Mouse (Mus musculus): ENCODE results near the gene Eefsec.

Eefsec gene

DNA sequence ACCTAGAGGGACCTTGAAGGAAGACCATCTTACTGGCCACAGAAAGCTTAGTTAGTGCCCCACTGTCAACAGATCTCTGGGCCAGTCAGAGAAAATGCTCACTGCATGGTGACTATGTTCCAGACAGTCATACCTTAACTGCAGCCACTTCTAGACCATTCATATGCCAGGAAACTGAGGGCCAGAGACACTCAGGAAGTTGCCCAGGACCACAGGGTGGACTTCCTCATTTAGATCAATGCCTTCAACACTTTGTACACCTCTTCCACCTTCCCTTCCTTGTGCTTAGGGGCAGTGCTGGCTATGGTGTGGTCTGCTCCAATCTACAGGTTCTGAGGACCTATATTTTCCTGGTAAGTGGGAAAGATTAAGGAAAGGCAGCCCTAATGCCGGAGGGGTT lies 181.0 kb downstream of the Eefsec start:
- DNase-seq (ENCODE audit: low spot score) = no peak

- no peak for DNase-seq (ENCODE audit: low spot score)
These were observed 184.2 kb downstream of the Eefsec start for GRCm38 (mm10) chr6:88262160-88262559.

GRCm38 (mm10) chr6:88260645-88261044 lies 185.7 kb downstream of the Eefsec start:
- DNase-seq (ENCODE audit: low spot score) = no peak

DNA sequence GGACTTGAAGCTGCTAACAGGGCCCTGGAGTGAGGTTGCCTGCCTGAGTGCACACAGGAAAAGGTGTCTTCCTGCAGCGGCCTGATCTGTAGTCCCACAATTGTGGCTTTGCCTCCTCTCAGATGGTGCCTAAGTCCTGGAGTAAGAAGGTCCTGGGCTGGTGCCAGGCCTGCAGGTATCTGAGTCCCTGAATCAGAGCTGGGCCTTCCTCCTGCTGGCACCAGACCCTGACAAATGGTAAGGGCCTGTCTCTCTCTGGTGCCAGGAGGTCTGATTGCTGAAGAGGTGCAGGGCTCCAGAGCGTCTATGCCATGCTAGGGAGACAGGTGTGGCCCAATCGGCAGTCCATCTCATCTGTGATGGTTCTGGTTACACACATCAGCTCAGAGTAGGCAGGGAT lies 186.7 kb downstream of the Eefsec start:
- no peak for DNase-seq (ENCODE audit: low spot score)

DNA sequence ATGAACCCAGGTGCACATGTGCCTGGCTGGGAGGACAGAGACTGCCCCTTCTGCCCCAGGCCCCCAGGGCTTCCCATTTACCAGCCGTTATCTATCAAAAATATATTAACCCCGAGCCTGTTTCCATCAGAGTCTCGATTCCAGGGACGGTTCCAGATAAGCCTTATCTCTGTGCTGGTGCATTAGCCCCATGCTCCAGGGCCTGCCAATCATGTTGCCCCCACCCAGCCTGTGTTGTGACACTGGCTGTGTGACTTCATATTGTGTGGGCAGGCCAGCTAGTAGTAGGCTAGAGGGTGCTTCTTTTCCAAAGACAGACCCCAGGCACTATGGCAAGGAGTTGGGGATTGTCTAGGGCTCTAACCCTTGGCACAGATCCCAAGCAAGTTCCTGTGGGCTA lies 190.9 kb downstream of the Eefsec start:
- DNase-seq (ENCODE audit: low spot score) = no peak

- no peak for DNase-seq (ENCODE audit: low spot score)
These were observed 192.3 kb downstream of the Eefsec start for GRCm38 (mm10) chr6:88254082-88254481.

GRCm38 (mm10) chr6:88251798-88252478 lies 194.4 kb downstream of the Eefsec start:
- DNase-seq (ENCODE audit: low spot score) = no peak

DNA sequence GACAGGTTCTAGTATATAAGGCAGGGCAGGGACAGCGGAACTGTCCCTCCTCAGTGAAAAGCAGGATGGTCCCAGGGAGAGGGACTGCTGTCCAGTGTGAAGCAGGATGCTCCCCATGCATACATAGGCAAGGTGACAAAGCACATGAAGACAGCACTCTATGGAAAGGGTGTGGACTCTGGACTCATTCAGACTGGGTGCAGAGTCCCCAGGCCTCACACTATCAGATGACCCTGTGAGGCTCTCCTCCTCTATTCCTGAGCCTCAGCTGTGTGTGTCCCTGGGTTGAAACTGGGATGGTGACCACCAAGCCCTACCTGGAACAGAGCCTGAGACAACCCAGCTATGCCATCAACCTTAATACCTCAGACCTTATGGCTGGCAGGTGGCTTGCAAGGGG lies 194.9 kb downstream of the Eefsec start:
- no peak for DNase-seq (ENCODE audit: low spot score)

DNA sequence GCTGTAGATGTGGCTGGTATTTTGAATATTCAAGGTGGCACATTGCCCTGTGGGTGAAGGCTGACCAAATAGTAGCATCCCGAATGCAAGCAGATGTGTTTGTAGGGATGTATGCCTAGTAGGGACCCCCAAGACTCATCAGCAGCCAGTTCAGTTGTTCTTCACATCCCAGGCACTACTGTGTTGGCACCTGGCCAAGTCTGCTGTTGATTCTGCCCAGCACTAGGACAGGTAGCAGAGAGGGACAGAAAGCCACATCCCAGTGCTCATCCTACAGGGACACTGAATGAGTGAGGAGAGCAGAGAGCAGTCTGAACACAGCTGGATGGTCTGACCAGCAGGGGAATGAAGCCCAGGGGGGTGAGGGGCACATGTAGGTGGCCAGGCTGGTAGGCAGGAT lies 197.1 kb downstream of the Eefsec start:
- no peak for DNase-seq (ENCODE audit: low spot score)

GRCm38 (mm10) chr6:88242604-88243003 lies 203.7 kb downstream of the Eefsec start:
- DNase-seq (ENCODE audit: low spot score) = peak; percentile 73

DNA sequence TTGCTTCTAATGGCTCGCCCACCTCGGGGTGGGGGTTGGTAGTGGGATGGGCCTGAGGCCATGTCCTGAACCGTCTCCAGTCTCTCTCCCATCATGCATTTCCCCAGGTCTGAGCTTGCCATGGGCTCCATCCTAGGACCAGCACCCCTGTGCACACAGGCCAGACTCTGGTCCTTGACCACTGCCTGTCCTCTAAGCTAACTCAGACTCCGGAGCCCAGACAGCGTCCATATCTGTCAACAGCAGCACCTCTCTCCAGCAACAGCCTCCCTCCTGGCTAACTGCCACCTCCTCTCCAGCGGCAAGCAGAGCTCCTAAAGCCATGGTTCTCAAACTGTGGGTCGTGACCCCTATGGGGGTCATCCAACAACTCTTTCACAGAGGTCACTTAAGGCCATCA lies 209.8 kb downstream of the Eefsec start:
- DNase-seq (ENCODE audit: low spot score) = peak; percentile 18

GRCm38 (mm10) chr6:88235983-88236382 lies 210.4 kb downstream of the Eefsec start:
- DNase-seq (ENCODE audit: low spot score) = no peak

- DNase-seq (ENCODE audit: low spot score) = no peak
These were observed 210.9 kb downstream of the Eefsec start for GRCm38 (mm10) chr6:88235461-88235860.

DNA sequence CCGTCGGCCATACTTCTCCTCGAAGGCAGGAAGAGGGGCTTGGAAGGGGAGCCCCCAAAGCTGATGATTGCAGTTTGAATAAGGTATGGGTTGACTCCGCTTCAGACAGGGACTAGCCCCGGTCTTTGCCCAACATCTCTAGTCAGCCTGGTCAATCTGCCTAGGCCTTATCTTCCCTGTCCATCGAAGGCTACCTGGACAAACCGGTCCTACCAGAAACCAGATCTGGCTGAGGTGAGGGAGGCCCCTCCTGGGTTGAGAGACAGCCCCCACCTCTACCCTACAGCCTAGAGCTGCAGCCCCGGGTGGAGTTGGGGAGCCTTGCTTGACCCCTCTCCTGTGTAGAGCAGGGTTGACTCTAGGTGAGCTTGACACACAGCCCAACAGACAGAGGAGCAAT lies 212.3 kb downstream of the Eefsec start:
- DNase-seq (ENCODE audit: low spot score) = no peak

GRCm38 (mm10) chr6:88232221-88232620 lies 214.1 kb downstream of the Eefsec start:
- no peak for DNase-seq (ENCODE audit: low spot score)

DNA sequence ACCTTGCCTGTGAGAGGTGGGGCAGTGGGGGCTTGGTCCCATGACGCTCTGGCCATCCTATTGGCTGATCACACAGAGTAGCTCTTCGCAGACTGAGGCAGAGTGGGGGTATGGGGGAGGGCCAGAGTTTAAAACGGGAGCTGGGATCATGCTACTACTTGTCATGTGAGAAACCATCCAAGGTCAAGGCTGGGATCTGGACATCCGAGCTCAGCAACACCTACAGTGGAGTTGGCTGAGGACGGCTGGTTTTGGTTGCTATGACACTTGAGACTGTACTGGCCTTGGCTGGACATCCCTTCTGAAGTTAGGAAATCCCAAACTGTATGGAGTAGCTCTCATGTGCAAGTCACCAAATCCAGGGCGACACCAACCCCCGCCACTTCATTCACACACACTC lies 214.5 kb downstream of the Eefsec start:
- DNase-seq (ENCODE audit: low spot score) = no peak

DNA sequence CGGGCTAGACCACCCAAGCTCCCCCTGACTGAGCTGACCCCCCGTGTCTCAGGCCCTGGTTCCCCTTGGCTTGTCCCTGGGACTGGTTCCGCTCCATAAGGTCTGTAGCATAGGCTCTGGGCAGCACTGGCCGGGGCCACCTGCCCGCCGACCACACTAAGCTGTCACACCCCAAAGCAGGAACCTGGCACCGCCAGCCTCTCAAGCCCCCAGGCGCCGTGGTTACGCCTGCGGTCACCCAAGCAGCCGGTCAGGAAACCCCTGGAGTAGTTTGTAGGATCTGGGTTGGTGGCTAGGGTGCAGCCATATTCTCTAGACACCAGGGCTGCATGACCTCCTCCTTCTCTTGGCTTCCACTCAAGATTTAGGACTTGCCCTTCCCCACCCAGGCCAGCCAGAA lies 217.1 kb downstream of the Eefsec start:
- no peak for DNase-seq (ENCODE audit: low spot score)

- no peak for DNase-seq (ENCODE audit: low spot score)
These were observed 218.8 kb downstream of the Eefsec start for GRCm38 (mm10) chr6:88227537-88227936.

- no peak for DNase-seq (ENCODE audit: low spot score)
These were observed 219.8 kb downstream of the Eefsec start for GRCm38 (mm10) chr6:88226570-88226994.

- DNase-seq (ENCODE audit: low spot score) = no peak
These were observed 224.4 kb downstream of the Eefsec start, which contains the start of gene Dnajb8 for GRCm38 (mm10) chr6:88221968-88222367. Gene Dnajb8, plus strand, starts transcription at chr6:88222268.

DNA sequence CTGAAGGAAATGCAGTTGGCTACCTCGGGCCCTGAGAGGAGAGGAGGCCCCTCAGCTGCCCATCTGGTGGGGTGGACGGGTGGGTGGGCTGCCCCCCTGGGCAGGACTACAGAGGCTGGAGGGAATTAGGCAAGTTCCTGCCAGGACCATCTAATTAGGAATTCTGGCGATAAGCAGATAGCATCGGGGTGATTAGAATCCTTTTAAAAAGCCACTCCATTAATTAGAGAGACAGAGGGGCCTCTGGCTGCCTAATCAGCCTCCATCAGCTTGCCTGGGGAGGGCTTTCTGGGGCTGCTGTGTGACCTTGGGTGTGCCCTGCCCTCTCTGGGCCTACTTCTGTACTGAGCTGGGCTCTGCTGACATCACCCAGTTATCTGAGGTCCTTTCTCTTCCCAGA lies 227.2 kb downstream of the Eefsec start:
- DNase-seq (ENCODE audit: low spot score) = no peak

GRCm38 (mm10) chr6:88216199-88216598 lies 230.1 kb downstream of the Eefsec start:
- no peak for DNase-seq (ENCODE audit: low spot score)

- no peak for DNase-seq (ENCODE audit: low spot score)
These were observed 230.5 kb downstream of the Eefsec start for GRCm38 (mm10) chr6:88215797-88216196.

DNA sequence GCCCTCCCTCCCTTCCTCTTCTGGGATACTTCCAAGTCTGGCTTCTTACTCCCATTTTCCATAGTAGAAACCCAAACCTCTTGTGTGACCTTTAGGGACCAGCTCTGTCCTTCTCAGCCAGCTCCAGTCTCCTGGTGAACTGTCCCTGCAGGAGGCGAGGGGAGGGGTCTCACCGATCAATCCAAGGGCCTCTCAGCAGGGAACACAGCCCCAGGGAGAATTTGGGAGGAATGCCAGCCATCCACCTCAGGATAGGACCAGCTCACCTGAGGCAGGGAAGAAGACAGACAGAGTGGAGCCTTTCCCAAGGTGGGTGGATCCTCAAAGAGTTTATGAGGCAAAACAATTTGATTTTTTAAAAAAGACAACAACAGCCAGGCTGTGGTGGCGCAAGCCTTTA lies 236.2 kb downstream of the Eefsec start:
- no peak for DNase-seq (ENCODE audit: low spot score)
